Mouse (Mus musculus): ENCODE results near the gene Rnf149. TPM values are rescaled to one million over a fixed set of nuclear protein-coding genes. Genes with fewer than 3 reads are reported as not detected.

The Rnf149 gene
- 23.7 and 23.8 TPM in 2 replicates for polyA plus RNA-seq (2012; rRNA removed)

GRCm38 (mm10) chr1:39577253-39577705 lies at the start of gene Rnf149:
Rnf149 (minus strand) TSS chr1:39577405.

GRCm38 (mm10) chr1:39534831-39535230 lies 42.4 kb downstream of the Rnf149 start, which contains the start of gene Cnot11:
Cnot11 (plus strand) TSS chr1:39534992.

Other genes with a start within 250 kb of the Rnf149 start
- gene Rpl31, start 209.6 kb downstream of the Rnf149 start, polyA plus RNA-seq (2012; rRNA removed), result 800 and 808 TPM in 2 replicates
- 12.1 and 18.0 TPM in 2 replicates for gene Tbc1d8, start 98.7 kb downstream of the Rnf149 start, polyA plus RNA-seq (2012; rRNA removed)
- gene Cnot11, start 42.4 kb downstream of the Rnf149 start, polyA plus RNA-seq (2012; rRNA removed), result 5.9 and 6.2 TPM in 2 replicates
- under 0.01 TPM in 2 replicates for gene Creg2, start 74.1 kb upstream of the Rnf149 start, polyA plus RNA-seq (2012; rRNA removed)
- 0.02 and 0.06 TPM in 2 replicates for gene Rfx8, start 143.6 kb upstream of the Rnf149 start, polyA plus RNA-seq (2012; rRNA removed)
- gene Gm3646, start 227.9 kb upstream of the Rnf149 start, polyA plus RNA-seq (2012; rRNA removed), result not detected in 2 replicates

Data from liver, embryonic 18 days (tissue).